In genomic region chr7:141218141-141218540, GRCm38 (mm10) we compare ENCODE assay signal across 17 mouse cellular contexts. TPM values are rescaled to one million over a fixed set of nuclear protein-coding genes. Genes with fewer than 3 reads are reported as not detected.
A peak's percentile ranks its signal among the peaks of the same experiment; 100 is the strongest.
DNase-seq lines count a peak whose midpoint lies in the region; ATAC-seq and TF ChIP-seq lines count a peak whose summit lies in the region.
"Had no signal": no experiment of that assay in that cellular context is flagged by ENCODE, and none has a peak within 500 bp of the region (broad histone marks: within the 10 kb centered on the region; RNA-seq: fewer than 3 reads in every experiment).

No protein-coding gene starts in this region.

- peak overlapping the region; percentile 97; the same call in 1 of the 2 replicates for H3K4me2 ChIP-seq in lung, embryonic 15.5 days
- H3K4me2 ChIP-seq in intestine, embryonic 14.5 days (ENCODE audit: low read length) = peak overlapping the region; percentile 84; the same call in 1 of the 2 replicates

- TF ChIP-seq POLR2A in small intestine, adult 2 months (IDR thresholded peaks at IDR 0.05; ENCODE audit: low read depth, low read length) = no peak

- no peak for TF ChIP-seq CTCF in small intestine, adult 2 months (IDR thresholded peaks at IDR 0.05; ENCODE audit: extremely low read depth, insufficient read length, insufficient replicate concordance, low read depth, low read length)

- H3K4me1 ChIP-seq in heart, embryonic 10.5 days = peaks cover 71% of the 10 kb centered on the region
- H3K4me1 ChIP-seq in lung, embryonic 15.5 days = peaks cover 46% of the 10 kb centered on the region
- H3K4me1 ChIP-seq in intestine, embryonic 14.5 days (replicated peaks; ENCODE audit: control insufficient read depth, insufficient read depth, low read length) = peaks cover 42% of the 10 kb centered on the region
- peaks cover 42% of the 10 kb centered on the region for H3K4me1 ChIP-seq in small intestine, adult 2 months (ENCODE audit: control insufficient read depth, insufficient read depth, insufficient read length, low read length)

- H3K9ac ChIP-seq in lung, embryonic 15.5 days = no peak overlapping the region
- H3K9ac ChIP-seq in intestine, embryonic 14.5 days (ENCODE audit: low read length) = no peak overlapping the region

- H3K27ac ChIP-seq in heart, embryonic 10.5 days = 0 out of 2 replicates have a peak overlapping the region, but pooled peaks have one; percentile 12
- H3K27ac ChIP-seq in lung, embryonic 15.5 days = no peak overlapping the region
- no peak overlapping the region for H3K27ac ChIP-seq in intestine, embryonic 14.5 days (ENCODE audit: low read depth)
- no peak overlapping the region for H3K27ac ChIP-seq in small intestine, adult 2 months (ENCODE audit: insufficient read depth, low read depth, low read length)
- H3K27ac ChIP-seq: gastrocnemius, adult 2 months had no signal

- no peak for ATAC-seq in lung, embryonic 15.5 days (ENCODE audit: borderline replicate concordance, extremely low read depth, low FRiP score, low TSS enrichment)
- ATAC-seq in intestine, embryonic 14.5 days (replicated peaks; ENCODE audit: low FRiP score, low TSS enrichment, low read depth) = no peak
- ATAC-seq: forebrain, embryonic 14.5 days; Patski had no signal

- H3K27me3 ChIP-seq in heart, embryonic 10.5 days (ENCODE audit: insufficient read depth, poor library complexity, severe bottlenecking) = 0 out of 2 replicates have a peak, but pooled peaks cover 3% of the 10 kb centered on the region
- H3K27me3 ChIP-seq in lung, embryonic 15.5 days = no peaks in the 10 kb centered on the region
- H3K27me3 ChIP-seq in intestine, embryonic 14.5 days (replicated peaks; ENCODE audit: control insufficient read depth, insufficient read depth, low read length) = no peaks in the 10 kb centered on the region
- no peaks in the 10 kb centered on the region for H3K27me3 ChIP-seq in small intestine, adult 2 months (ENCODE audit: control insufficient read depth, insufficient read depth, low read length)
- H3K27me3 ChIP-seq: Patski had no signal

- peaks cover 24% of the 10 kb centered on the region for H3K36me3 ChIP-seq in heart, embryonic 10.5 days
- H3K36me3 ChIP-seq in lung, embryonic 15.5 days = no peaks in the 10 kb centered on the region
- H3K36me3 ChIP-seq in intestine, embryonic 14.5 days (ENCODE audit: control insufficient read depth, insufficient read depth, low read length) = peaks cover 19% of the 10 kb centered on the region
- H3K36me3 ChIP-seq in small intestine, adult 2 months (ENCODE audit: control insufficient read depth, insufficient read depth, low read length) = peaks cover 21% of the 10 kb centered on the region

- H3K9me3 ChIP-seq in heart, embryonic 10.5 days = no peaks in the 10 kb centered on the region
- no peaks in the 10 kb centered on the region for H3K9me3 ChIP-seq in lung, embryonic 15.5 days
- no peaks in the 10 kb centered on the region for H3K9me3 ChIP-seq in intestine, embryonic 14.5 days (ENCODE audit: control insufficient read depth, low read length)

- WGBS in heart, embryonic 10.5 days = 82% methylated on average over 3 of the region's 3 CpGs
- WGBS in lung, embryonic 15.5 days = 70% methylated on average over 3 of the region's 3 CpGs
- WGBS in intestine, embryonic 14.5 days = 73% methylated on average over 3 of the region's 3 CpGs
- 52% methylated on average over 3 of the region's 3 CpGs for WGBS in small intestine, adult 2 months

- DNase-seq in heart, embryonic 10.5 days (ENCODE audit: low spot score) = no peak
- DNase-seq in heart, adult 8-10 months (ENCODE audit: low spot score) = no peak
- DNase-seq in lung, postnatal 36 days = no peak
- DNase-seq in intestine, embryonic 14.5 days (ENCODE audit: low spot score) = no peak
- no peak for DNase-seq in frontal cortex, postnatal 14 days (ENCODE audit: low spot score in 2 of 2)
- no peak for DNase-seq in frontal cortex, adult 2 months (ENCODE audit: extremely low spot score in 1 of 2, low spot score in 1 of 2)
- DNase-seq: gastrocnemius, adult 2 months; heart, postnatal 4 days; kidney, adult 8-10 months; left cerebral cortex, postnatal 4 days; right cerebral cortex, postnatal 14 days; thymus, postnatal 25 days had no signal

- no peak overlapping the region for H3K4me3 ChIP-seq in heart, embryonic 10.5 days
- H3K4me3 ChIP-seq in lung, embryonic 15.5 days = no peak overlapping the region
- H3K4me3 ChIP-seq in intestine, embryonic 14.5 days (ENCODE audit: low read depth, low read length) = no peak overlapping the region
- 0 out of 2 replicates have a peak overlapping the region, but pooled peaks have one; percentile 3 for H3K4me3 ChIP-seq in small intestine, adult 2 months (ENCODE audit: low read depth, low read length)
- H3K4me3 ChIP-seq: gastrocnemius, adult 2 months had no signal

RNA-seq across cellular contexts. Expression of gene Rassf7, which starts 2.5 kb away (rescaled TPM):
- polyA plus RNA-seq in heart, embryonic 10.5 days (2016; fragmentation: Nextera tagmentation; extraction: Ambion mirVana) = 22.6 and 41.4 TPM in 2 replicates
- under 1 TPM in 3 of 4 experiments, not detected in 1; 0.66 to 0.90 (median 0.73) TPM for total RNA-seq in heart, adult 8-10 months (2022)
- 59.7 and 62.6 TPM in 2 replicates for polyA plus RNA-seq in lung, embryonic 15.5 days (2015; fragmentation: Nextera tagmentation; extraction: Ambion mirVana)
- 60.3 and 61.4 TPM in 2 replicates for polyA plus RNA-seq in intestine, embryonic 14.5 days (2014; fragmentation: Nextera tagmentation; extraction: Ambion mirVana)
- polyA plus RNA-seq in small intestine, adult 2 months (2012; rRNA removed) = 115 and 258 TPM in 2 replicates
- polyA plus RNA-seq in frontal cortex, adult 2 months (2012; rRNA removed) = 1.8 and 2.3 TPM in 2 replicates

RNA-seq across cellular contexts. Expression of gene Lmntd2, which starts 4.3 kb away (rescaled TPM):
- 1.4 and 2.1 TPM in 2 replicates for polyA plus RNA-seq in heart, embryonic 10.5 days (2016; fragmentation: Nextera tagmentation; extraction: Ambion mirVana)
- not detected for total RNA-seq in heart, adult 8-10 months (2022)
- polyA plus RNA-seq in lung, embryonic 15.5 days (2015; fragmentation: Nextera tagmentation; extraction: Ambion mirVana) = 1.1 and 1.3 TPM in 2 replicates
- polyA plus RNA-seq in intestine, embryonic 14.5 days (2014; fragmentation: Nextera tagmentation; extraction: Ambion mirVana) = 2.7 and 2.8 TPM in 2 replicates
- 4.9 and 8.1 TPM in 2 replicates for polyA plus RNA-seq in small intestine, adult 2 months (2012; rRNA removed)
- 0.17 and 0.20 TPM in 2 replicates for polyA plus RNA-seq in frontal cortex, adult 2 months (2012; rRNA removed)
- total RNA-seq: gastrocnemius, adult 2 months; heart, postnatal 4 days; midbrain, postnatal 0 days had no signal

RNA-seq across cellular contexts. Expression of gene Phrf1, which starts 10.4 kb away (rescaled TPM):
- 73.5 and 84.7 TPM in 2 replicates for polyA plus RNA-seq in heart, embryonic 10.5 days (2016; fragmentation: Nextera tagmentation; extraction: Ambion mirVana)
- total RNA-seq in heart, adult 8-10 months (2022) = 10 to 100 TPM; 26.2 to 38.2 (median 31.9) TPM
- 71.8 and 71.9 TPM in 2 replicates for polyA plus RNA-seq in lung, embryonic 15.5 days (2015; fragmentation: Nextera tagmentation; extraction: Ambion mirVana)
- polyA plus RNA-seq in intestine, embryonic 14.5 days (2014; fragmentation: Nextera tagmentation; extraction: Ambion mirVana) = 73.3 and 80.7 TPM in 2 replicates
- 21.3 and 34.2 TPM in 2 replicates for polyA plus RNA-seq in small intestine, adult 2 months (2012; rRNA removed)
- 31.0 and 35.1 TPM in 2 replicates for polyA plus RNA-seq in frontal cortex, adult 2 months (2012; rRNA removed)

RNA-seq across cellular contexts. Expression of gene Lrrc56, which starts 24.2 kb away (rescaled TPM):
- 3.3 and 6.7 TPM in 2 replicates for polyA plus RNA-seq in heart, embryonic 10.5 days (2016; fragmentation: Nextera tagmentation; extraction: Ambion mirVana)
- total RNA-seq in heart, adult 8-10 months (2022) = 1 to 10 TPM; 1.8 to 3.4 (median 3.0) TPM
- 5.8 and 6.9 TPM in 2 replicates for polyA plus RNA-seq in lung, embryonic 15.5 days (2015; fragmentation: Nextera tagmentation; extraction: Ambion mirVana)
- polyA plus RNA-seq in intestine, embryonic 14.5 days (2014; fragmentation: Nextera tagmentation; extraction: Ambion mirVana) = 3.9 and 4.9 TPM in 2 replicates
- 4.0 and 7.4 TPM in 2 replicates for polyA plus RNA-seq in small intestine, adult 2 months (2012; rRNA removed)
- 4.8 and 5.5 TPM in 2 replicates for polyA plus RNA-seq in frontal cortex, adult 2 months (2012; rRNA removed)

RNA-seq across cellular contexts. Expression of gene Hras, which starts 24.3 kb away (rescaled TPM):
- 89.6 and 92.6 TPM in 2 replicates for polyA plus RNA-seq in heart, embryonic 10.5 days (2016; fragmentation: Nextera tagmentation; extraction: Ambion mirVana)
- 100 to 1,000 TPM in 1 of 4 experiments, 10 to 100 TPM in 3; 81.0 to 107 (median 87.7) TPM for total RNA-seq in heart, adult 8-10 months (2022)
- polyA plus RNA-seq in lung, embryonic 15.5 days (2015; fragmentation: Nextera tagmentation; extraction: Ambion mirVana) = 99.9 and 102 TPM in 2 replicates
- 72.6 and 96.6 TPM in 2 replicates for polyA plus RNA-seq in intestine, embryonic 14.5 days (2014; fragmentation: Nextera tagmentation; extraction: Ambion mirVana)
- 49.1 and 67.1 TPM in 2 replicates for polyA plus RNA-seq in small intestine, adult 2 months (2012; rRNA removed)
- polyA plus RNA-seq in frontal cortex, adult 2 months (2012; rRNA removed) = 243 and 245 TPM in 2 replicates
